Mouse (Mus musculus) common myeloid progenitor, adult 5-6 weeks (primary cell): ENCODE measurements around the gene Dop1b. TPM values are rescaled to one million over a fixed set of nuclear protein-coding genes. Genes with fewer than 3 reads are reported as not detected.
A peak's percentile ranks its signal among the peaks of the same experiment; 100 is the strongest.

Source experiments
- ATAC-seq: replicated peaks from 2 replicates; pipeline ENCODE4 v1.8.0; 2016; ENCODE audit warnings: low read depth, mild to moderate bottlenecking, moderate TSS enrichment, inconsistent platforms; ENCODE audit not compliant: poor library complexity, severe bottlenecking
- total RNA-seq: library from RNA; stranded (forward); fragments of 200-1000, 187-1606 nt; gene quantifications from 2 replicates; pipeline ENCODE4 v1.2.3, GENCODE M21; 2017

The Dop1b gene
- total RNA-seq, 1 experiment from 2014 or later, result 14.2 TPM

DNA sequence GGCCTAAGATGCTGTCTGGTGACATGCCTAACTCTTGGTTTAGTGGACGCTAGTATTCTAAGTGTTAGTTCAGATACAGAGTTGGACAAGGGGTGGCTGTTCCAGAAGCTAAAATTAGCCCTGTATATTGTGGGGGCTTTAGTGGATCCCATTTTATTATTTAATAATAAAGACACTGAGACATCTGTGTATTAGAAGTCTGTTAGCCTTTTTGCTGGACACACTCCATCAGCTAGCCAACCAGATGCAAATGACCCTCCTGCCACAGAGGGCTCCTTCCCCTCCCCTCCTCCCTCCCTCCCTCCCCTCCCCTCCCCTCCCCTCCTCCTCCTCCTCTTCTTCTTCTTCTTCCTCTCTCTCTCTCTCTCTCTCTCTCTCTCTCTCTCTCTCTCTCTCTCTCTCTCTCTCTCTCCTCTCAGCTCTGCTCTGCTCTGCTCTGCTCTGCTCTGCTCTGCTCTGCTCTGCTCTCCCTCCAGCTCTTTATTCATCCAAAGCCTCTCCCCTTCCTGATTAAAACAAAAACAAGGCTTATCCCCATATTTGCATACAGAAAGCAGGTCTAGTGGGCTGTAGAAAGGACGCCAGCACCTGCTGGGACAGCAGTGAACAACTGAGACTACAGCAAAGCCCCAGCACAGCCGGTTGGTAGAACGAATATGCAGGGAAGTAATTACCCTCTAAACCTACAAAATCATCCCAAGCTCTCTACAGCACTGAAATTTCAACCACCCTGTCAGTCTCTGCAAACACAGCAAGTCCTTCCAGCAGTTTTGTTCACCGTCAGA lies 78.5 kb downstream of the Dop1b start:
- ATAC-seq, result no peak

- ATAC-seq, result no peak
Observed at GRCm38 (mm10) chr16:93792981-93793630, 81.4 kb downstream of the Dop1b start.

- ATAC-seq, result no peak
Observed at GRCm38 (mm10) chr16:93794845-93795244, 83.1 kb downstream of the Dop1b start.

GRCm38 (mm10) chr16:93795391-93795790 lies 83.7 kb downstream of the Dop1b start:
- no peak for ATAC-seq

DNA sequence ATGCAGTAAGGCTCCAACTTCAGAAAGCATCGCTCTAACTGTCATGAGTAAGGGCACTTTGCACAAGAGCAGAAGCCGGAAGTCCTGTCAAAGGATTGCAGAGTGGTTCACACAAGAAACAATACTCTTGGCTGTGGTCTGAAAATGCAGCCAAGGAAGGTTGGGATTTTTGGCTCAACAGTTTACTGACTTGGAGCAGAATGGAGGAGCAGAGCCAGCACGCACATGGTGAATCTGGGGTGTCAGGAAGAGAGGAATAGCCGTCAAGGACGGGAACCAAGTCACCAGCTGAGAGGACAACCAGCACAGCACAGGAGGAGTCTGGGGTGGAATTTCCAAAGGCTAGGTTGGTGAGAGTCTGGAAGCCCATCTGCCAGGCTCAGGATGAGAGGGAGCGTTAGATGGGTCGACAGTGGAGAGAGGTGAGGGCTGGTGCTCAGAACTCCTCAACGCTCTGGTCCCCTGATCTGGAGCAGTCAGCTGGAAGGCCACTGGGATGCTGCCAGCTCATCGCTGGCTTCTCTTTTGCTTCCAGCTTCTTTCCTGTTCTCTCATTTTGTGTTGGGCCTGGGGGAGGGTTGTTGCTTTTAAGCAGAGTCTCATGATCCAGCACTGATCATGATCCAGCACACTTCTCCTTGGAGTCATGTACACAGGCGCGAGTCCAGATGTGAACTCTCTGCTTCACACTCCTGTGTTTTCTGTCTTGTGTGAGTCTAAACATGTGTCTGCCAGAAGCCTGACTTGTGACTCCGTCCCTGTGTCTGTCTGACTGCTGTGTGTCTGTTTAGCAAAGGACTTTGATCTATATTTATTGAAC lies 85.5 kb downstream of the Dop1b start:
- ATAC-seq, result no peak

- no peak for ATAC-seq
Observed at GRCm38 (mm10) chr16:93797841-93798492, 86.3 kb downstream of the Dop1b start.

- peak; percentile 64 for ATAC-seq
Observed at GRCm38 (mm10) chr16:93798623-93799022, 86.9 kb downstream of the Dop1b start.

GRCm38 (mm10) chr16:93799071-93799470 lies 87.4 kb downstream of the Dop1b start:
- ATAC-seq, result no peak

- no peak for ATAC-seq
Observed at GRCm38 (mm10) chr16:93799936-93800335, 88.2 kb downstream of the Dop1b start.

DNA sequence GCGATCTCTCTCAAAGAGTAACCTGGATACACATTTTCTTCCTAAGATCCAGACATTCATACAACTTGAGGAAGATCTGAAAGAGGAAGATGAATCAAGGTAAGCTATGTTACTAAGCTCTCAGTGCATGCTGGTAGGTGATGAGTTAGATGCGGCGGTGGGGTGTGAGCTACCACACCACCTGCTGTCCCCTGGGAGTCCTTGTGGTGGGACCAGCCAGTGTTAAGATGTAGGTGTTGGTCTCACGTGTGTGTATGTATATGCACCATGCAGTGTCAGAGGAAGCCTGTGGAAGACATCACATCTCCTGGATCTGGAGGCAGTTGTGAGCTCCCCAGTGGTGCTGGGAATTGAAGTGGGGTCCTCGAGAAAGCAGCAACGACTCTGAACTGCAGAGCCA lies 95.5 kb downstream of the Dop1b start:
- no peak for ATAC-seq

- no peak for ATAC-seq
Observed at GRCm38 (mm10) chr16:93807961-93808554, 96.4 kb downstream of the Dop1b start.

DNA sequence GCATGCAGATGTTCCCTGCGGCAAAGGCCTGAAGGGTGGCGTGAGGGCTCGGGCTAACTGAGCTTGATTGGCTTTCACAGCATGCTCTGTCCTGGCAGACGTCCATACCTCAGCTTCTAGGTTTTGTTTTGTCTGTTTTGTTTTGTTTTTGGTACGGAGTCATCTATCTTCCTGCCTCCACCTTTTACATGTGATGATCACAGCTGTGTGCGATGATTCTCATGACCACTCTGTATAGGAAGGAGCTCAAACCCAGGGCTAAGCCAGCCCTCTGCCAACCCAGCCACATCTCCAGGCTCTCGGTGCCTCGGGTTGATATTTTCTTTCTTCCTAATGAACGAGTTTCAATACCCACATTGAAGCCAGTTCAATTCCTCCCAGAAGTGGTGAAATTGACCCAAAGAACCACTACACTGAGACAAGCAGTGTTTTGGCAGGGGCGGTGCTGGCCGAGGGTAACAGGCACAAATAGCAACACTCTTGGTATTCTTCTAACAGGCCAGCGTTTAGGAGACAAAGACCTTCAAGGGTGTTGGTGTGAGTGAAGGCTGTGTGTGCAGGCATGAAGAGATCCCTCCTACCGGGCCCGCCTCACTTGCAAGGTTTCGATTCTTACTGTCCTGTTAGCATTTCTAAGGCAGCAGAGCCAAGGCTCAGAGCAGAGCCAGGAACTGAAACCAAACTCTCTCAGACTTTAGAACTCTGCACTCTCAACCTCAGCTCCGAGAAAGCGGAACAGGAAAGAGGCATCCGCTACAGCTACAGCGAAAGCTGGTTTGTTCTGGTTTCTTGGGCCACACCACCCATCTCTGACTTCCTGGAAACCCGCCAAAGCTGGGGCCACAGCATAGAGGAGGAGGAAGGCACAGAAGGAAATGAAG lies 104.4 kb downstream of the Dop1b start:
- ATAC-seq, result peak; percentile 80

GRCm38 (mm10) chr16:93816861-93817260 lies 105.2 kb downstream of the Dop1b start:
- no peak for ATAC-seq

DNA sequence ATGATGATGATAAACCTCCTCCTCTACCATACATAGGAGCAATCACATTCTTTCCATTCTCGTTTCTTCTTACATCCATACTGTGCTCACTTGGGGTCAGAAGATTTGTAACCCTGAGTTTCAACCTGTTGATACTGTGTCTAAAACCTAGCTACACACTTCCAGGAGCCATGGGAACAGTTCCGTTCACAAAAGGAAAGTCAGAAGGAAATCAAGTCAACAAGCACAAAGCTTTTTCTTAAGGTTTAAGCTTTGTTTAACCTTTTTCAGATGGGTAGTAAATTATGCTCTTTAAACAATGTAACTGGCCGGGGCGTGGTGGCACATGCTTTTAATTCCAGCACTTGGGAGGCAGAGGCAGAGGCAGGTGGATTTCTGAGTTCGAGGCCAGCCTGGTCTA lies 105.7 kb downstream of the Dop1b start:
- no peak for ATAC-seq

GRCm38 (mm10) chr16:93818691-93819324 lies 107.1 kb downstream of the Dop1b start:
- peak; percentile 41 for ATAC-seq

DNA sequence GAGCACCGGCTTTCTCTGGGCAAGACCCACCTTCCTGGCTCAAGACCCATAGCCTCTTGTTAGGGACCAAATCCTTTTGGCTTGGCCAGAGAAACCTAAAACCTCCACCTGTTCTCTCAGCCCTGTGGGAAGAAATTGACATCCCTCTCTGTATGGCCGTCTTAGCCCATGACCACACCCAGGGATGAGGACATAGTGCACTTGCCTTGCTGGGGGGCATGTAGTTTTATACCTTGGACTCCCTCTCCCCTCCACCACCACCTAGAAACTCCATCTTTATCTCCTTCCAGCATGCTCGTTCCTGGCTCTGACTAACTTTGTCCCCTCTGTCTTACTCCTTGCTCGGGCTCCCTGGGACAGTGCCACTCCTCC lies 107.6 kb downstream of the Dop1b start:
- no peak for ATAC-seq

- ATAC-seq, result no peak
Observed at GRCm38 (mm10) chr16:93820040-93820439, 108.3 kb downstream of the Dop1b start.

DNA sequence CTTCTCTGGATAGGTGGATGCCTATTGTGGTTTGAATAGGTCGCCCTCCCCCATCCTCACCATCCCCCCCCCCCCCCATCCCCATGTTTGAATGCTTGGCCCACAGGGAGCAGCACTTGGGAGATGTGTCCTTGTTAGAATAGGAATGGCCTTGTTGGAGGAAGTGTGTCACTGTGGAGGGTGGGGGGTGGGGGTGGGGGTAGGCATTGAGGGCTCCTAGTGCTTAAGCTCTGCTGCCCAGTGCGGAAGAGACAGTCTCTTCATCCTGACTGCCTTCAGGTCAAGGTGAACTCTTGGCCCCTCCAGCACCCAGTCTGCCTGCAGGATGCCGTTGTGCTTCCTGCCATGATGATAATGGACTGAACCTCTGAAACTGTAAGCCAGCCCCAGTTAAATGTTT lies 110.0 kb downstream of the Dop1b start:
- ATAC-seq, result no peak
